Mouse (Mus musculus) lung, postnatal 0 days (tissue): ENCODE measurements around the gene Hist1h2af.
"Not testable (repeated sequence)": the region's sequence is repeated elsewhere in the genome, so short reads cannot be mapped to it uniquely, and the experiment has no call there.

ENCODE experiments used
- CTCF ChIP-seq: IDR thresholded peaks from 2 replicates; pipeline ENCODE4 v1.5.1; 2016; ENCODE audit warnings: antibody characterized with exemption, mild to moderate bottlenecking
- EP300 ChIP-seq: IDR thresholded peaks from 2 replicates; pipeline ENCODE4 v1.6.1; 2016; ENCODE audit warnings: antibody characterized with exemption, mild to moderate bottlenecking, control low read depth

DNA sequence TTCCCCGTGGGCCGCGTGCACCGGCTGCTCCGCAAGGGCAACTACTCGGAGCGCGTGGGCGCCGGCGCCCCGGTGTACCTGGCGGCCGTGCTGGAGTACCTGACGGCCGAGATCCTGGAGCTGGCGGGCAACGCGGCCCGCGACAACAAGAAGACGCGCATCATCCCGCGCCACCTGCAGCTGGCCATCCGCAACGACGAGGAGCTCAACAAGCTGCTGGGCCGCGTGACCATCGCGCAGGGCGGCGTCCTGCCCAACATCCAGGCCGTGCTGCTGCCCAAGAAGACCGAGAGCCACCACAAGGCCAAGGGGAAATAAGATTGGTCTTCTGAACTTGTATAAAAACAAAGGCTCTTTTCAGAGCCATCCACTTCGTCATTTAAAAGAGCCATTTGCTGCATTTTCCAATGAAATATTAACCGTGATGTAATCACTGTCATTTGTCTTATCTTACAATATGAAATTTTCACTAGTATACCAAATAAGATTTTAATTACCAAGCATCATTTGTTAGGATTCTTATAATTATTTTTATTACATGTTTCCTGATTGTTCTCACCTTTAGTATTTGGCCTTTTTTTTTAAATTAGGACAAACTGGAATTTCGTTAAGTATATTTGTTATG, 41.0 kb downstream of the Hist1h2af start:
- TF ChIP-seq EP300, CTCF: not testable (repeated sequence)
